In genomic region chr7:124131312-124131711, GRCm38 (mm10) we compare ENCODE assay signal across 10 mouse cellular contexts.
DNase-seq lines count a peak whose midpoint lies in the region; TF ChIP-seq lines count a peak whose summit lies in the region.
"Had no signal": no experiment of that assay in that cellular context is flagged by ENCODE, and none has a peak within 500 bp of the region (broad histone marks: within the 10 kb centered on the region; RNA-seq: fewer than 3 reads in every experiment).

No protein-coding gene starts in this region.

- H3K4me3 ChIP-seq in gastrocnemius, adult 2 months = no peak overlapping the region
- H3K4me3 ChIP-seq: neural tube, embryonic 13.5 days had no signal

- intact Hi-C loops in gastrocnemius, adult 2 months (cut with DNase I) = no loop called here
- intact Hi-C loops in gastrocnemius, postnatal 36 days (cut with DNase I) = no loop called here

- DNase-seq in gastrocnemius, adult 2 months = peak; percentile 43
- no peak for DNase-seq in gastrocnemius, postnatal 10 days
- peak; percentile 94 for DNase-seq in cerebellum, adult 11-12 months
- DNase-seq in gastrocnemius, postnatal 36 days = peak; percentile 16 to 22
- DNase-seq in left cerebral cortex, adult 9 months (ENCODE audit: low spot score in 2 of 2) = peak; percentile 33 to 77
- DNase-seq in right cerebral cortex, postnatal 25 days = peak; percentile 68
- DNase-seq in kidney, adult 8-10 months = no peak
- no peak for DNase-seq in thymus, postnatal 4 days

- no peak for TF ChIP-seq CTCF in gastrocnemius, adult 2 months (IDR thresholded peaks at IDR 0.05)

- no peak overlapping the region for H3K27ac ChIP-seq in gastrocnemius, adult 2 months
- H3K27ac ChIP-seq: kidney, postnatal 0 days; neural tube, embryonic 13.5 days had no signal

Comparison
In these comparisons a context has a peak if more than half of its experiments do, and no peak if none do; other contexts are left out.
1. DNase-seq: peak in gastrocnemius, adult 2 months (single experiment), cerebellum, adult 11-12 months (single experiment), gastrocnemius, postnatal 36 days (2 of 2), left cerebral cortex, adult 9 months (2 of 2) and right cerebral cortex, postnatal 25 days (single experiment); none in gastrocnemius, postnatal 10 days (single experiment), kidney, adult 8-10 months (0 of 2) and thymus, postnatal 4 days (single experiment).